Mouse (Mus musculus): ENCODE results near the gene B3gnt2. TPM values are rescaled to one million over a fixed set of nuclear protein-coding genes. Genes with fewer than 3 reads are reported as not detected.

B3gnt2 gene
- polyA plus RNA-seq, 1 experiment from 2014 or later, result 12.7 TPM

DNA sequence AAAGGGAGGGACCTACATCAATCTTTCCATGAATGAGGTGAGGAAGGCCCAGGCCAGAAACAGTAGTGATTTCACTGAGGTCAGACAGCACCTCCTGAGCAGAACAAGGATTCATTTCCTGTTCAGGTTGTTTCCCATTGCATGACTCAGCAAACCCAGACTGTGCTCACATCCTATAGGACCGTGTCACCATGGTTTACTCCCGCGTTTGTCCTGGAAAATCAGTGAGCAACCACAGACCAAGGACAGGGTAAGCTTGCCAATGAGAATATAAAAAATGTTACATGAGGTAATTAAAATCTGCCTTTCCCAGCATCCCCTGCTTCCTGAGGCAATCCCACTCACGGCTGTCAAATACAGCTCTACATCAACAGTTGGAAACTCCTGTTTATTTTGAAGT is 141.2 kb downstream of the B3gnt2 start:
- Histone ChIP-seq H3K4me2 (ENCODE audit: low read depth, low read length) (no peak overlapping the region), H3K4me3 (ENCODE audit: low read length) (no peak overlapping the region), H3K27me3 (ENCODE audit: control insufficient read depth, insufficient read depth, low read depth, low read length) (no peaks in the 10 kb centered on the region), H3K9me3 (ENCODE audit: control insufficient read depth, low read length) (no peaks in the 10 kb centered on the region), H3K4me1 (replicated peaks; ENCODE audit: control insufficient read depth, insufficient read depth, low read length) (no peaks in the 10 kb centered on the region), H3K36me3 (ENCODE audit: control insufficient read depth, insufficient read depth, low read length) (no peaks in the 10 kb centered on the region), H3K9ac (ENCODE audit: low read length) (no peak overlapping the region), H3K27ac (ENCODE audit: low read length) (no peak overlapping the region)
- no peak for ATAC-seq (ENCODE audit: low read depth)
- WGBS, result 51% methylated on average over 4 of the region's 4 CpGs

DNA sequence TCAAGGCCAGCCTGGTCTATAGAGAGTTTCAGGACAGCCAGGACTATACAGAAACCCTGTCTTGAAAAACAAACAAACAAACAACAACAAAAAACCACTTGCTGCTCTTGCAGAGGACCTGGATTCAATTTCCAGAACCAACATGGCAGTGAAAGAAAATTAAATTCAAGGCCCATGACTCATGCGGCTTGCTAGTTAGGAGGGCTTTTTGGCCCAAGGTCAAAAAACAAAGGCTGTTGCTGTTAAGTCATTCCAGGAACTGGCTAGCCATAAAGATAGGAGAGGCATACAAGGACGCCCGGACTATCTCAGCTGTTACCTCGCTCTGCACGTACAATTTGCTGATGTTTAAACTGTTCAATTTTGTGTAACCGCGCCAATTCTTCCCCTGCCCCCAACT is 142.7 kb downstream of the B3gnt2 start:
- no peak for ATAC-seq (ENCODE audit: low read depth)
- H3K4me2 ChIP-seq (ENCODE audit: low read depth, low read length), result no peak overlapping the region
- 93% methylated on average over 7 of the region's 7 CpGs for WGBS
- H3K36me3 ChIP-seq (ENCODE audit: control insufficient read depth, insufficient read depth, low read length), result no peaks in the 10 kb centered on the region
- no peak overlapping the region for H3K27ac ChIP-seq (ENCODE audit: low read length)
- no peaks in the 10 kb centered on the region for H3K9me3 ChIP-seq (ENCODE audit: control insufficient read depth, low read length)
- H3K27me3 ChIP-seq (ENCODE audit: control insufficient read depth, insufficient read depth, low read depth, low read length), result no peaks in the 10 kb centered on the region
- H3K4me1 ChIP-seq (replicated peaks; ENCODE audit: control insufficient read depth, insufficient read depth, low read length), result no peaks in the 10 kb centered on the region
- no peak overlapping the region for H3K4me3 ChIP-seq (ENCODE audit: low read length)
- no peak overlapping the region for H3K9ac ChIP-seq (ENCODE audit: low read length)

DNA sequence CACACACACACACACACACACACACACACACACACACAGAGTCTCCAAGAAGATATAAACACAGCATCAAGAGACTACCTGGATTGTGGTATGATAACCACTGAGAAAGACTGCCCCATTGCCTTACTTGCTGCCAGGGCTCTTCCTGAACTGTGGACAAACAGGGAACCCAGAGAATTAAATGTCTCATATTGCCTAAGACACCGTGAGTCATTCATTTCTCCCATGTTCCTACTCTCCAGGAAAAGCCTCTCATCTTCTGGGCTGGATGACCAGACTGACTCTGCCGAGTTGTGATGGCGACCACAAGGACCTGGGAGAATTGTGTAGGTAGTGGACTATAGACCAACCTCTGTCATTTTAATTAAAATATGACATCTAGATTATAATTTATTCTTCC is 149.4 kb downstream of the B3gnt2 start:
- H3K9ac ChIP-seq (ENCODE audit: low read length), result no peak overlapping the region
- H3K4me3 ChIP-seq (ENCODE audit: low read length), result no peak overlapping the region
- no peak overlapping the region for H3K27ac ChIP-seq (ENCODE audit: low read length)
- H3K36me3 ChIP-seq (ENCODE audit: control insufficient read depth, insufficient read depth, low read length), result no peaks in the 10 kb centered on the region
- no peak for ATAC-seq (ENCODE audit: low read depth)
- no peak overlapping the region for H3K4me2 ChIP-seq (ENCODE audit: low read depth, low read length)
- WGBS, result 92% methylated on average over 3 of the region's 3 CpGs
- H3K9me3 ChIP-seq (ENCODE audit: control insufficient read depth, low read length), result no peaks in the 10 kb centered on the region
- no peaks in the 10 kb centered on the region for H3K27me3 ChIP-seq (ENCODE audit: control insufficient read depth, insufficient read depth, low read depth, low read length)
- H3K4me1 ChIP-seq (replicated peaks; ENCODE audit: control insufficient read depth, insufficient read depth, low read length), result no peaks in the 10 kb centered on the region

DNA sequence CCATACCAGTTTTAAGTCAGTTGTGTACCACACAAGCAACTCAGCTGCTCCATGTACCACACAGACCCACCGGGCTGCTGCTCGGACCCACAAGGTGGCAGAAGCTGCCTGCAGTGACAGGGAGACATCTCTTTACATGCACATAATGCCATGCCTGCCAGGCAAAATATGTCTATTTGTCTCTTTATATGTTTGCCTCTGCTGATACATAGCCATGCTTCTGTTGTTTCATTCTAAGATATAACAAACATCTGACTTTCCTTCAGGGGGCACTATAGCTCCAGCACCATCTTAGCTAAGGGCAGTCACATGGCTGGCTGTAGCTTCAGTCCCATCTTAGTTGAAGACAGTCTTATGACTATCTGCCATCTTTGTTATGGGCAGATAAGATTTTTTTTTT is 150.2 kb downstream of the B3gnt2 start:
- 96% methylated on average over 2 of the region's 2 CpGs for WGBS

More for the DNA sequence above, 150.2 kb downstream of the B3gnt2 start:
- no peak overlapping the region for H3K27ac ChIP-seq (ENCODE audit: low read length)
- no peak overlapping the region for H3K4me2 ChIP-seq (ENCODE audit: low read depth, low read length)
- no peaks in the 10 kb centered on the region for H3K9me3 ChIP-seq (ENCODE audit: control insufficient read depth, low read length)
- no peaks in the 10 kb centered on the region for H3K27me3 ChIP-seq (ENCODE audit: control insufficient read depth, insufficient read depth, low read depth, low read length)
- no peak for ATAC-seq (ENCODE audit: low read depth)
- H3K4me3 ChIP-seq (ENCODE audit: low read length), result no peak overlapping the region
- no peaks in the 10 kb centered on the region for H3K36me3 ChIP-seq (ENCODE audit: control insufficient read depth, insufficient read depth, low read length)
- no peak overlapping the region for H3K9ac ChIP-seq (ENCODE audit: low read length)
- no peaks in the 10 kb centered on the region for H3K4me1 ChIP-seq (replicated peaks; ENCODE audit: control insufficient read depth, insufficient read depth, low read length)

Other genes starting within 250 kb of the B3gnt2 start
- 3.2 and 4.0 TPM in 2 replicates for gene Zrsr1, start 111.0 kb upstream of the B3gnt2 start, polyA plus RNA-seq (2015; fragmentation: Nextera tagmentation; extraction: Ambion mirVana)
- 13.9 and 18.3 TPM in 2 replicates for gene Gm28048, start 121.1 kb upstream of the B3gnt2 start, polyA plus RNA-seq (2015; fragmentation: Nextera tagmentation; extraction: Ambion mirVana)
- gene Commd1, start 121.4 kb upstream of the B3gnt2 start, polyA plus RNA-seq (2015; fragmentation: Nextera tagmentation; extraction: Ambion mirVana), result 372 and 381 TPM in 2 replicates
- 237 and 240 TPM in 2 replicates for gene Cct4, start 129.6 kb upstream of the B3gnt2 start, polyA plus RNA-seq (2015; fragmentation: Nextera tagmentation; extraction: Ambion mirVana)
- gene Fam161a, start 146.6 kb upstream of the B3gnt2 start, polyA plus RNA-seq (2015; fragmentation: Nextera tagmentation; extraction: Ambion mirVana), result 10.8 and 12.0 TPM in 2 replicates